Mouse (Mus musculus): ENCODE measurements around the gene 4930558K02Rik. TPM values are rescaled to one million over a fixed set of nuclear protein-coding genes. Genes with fewer than 3 reads are reported as not detected.

The 4930558K02Rik gene
- total and polyA plus RNA-seq, 2 experiments from 2014 or later: 0.19 TPM; not detected in 1

- H3K4me3 ChIP-seq (ENCODE audit: low read length): no peak overlapping the region
- DNase-seq (ENCODE audit: low spot score) (no peak), ATAC-seq (no peak)
- H3K4me2 ChIP-seq (ENCODE audit: low read depth, low read length): no peak overlapping the region
- no peaks in the 10 kb centered on the region for H3K36me3 ChIP-seq (ENCODE audit: insufficient read depth, low read length)
- no peaks in the 10 kb centered on the region for H3K4me1 ChIP-seq (ENCODE audit: insufficient read depth, low read length)
- WGBS: 86% methylated on average over 9 of the region's 9 CpGs
- TF ChIP-seq CTCF (IDR thresholded peaks at IDR 0.05; ENCODE audit: low read depth): no peak
- H3K27ac ChIP-seq: no peak overlapping the region
- no peak overlapping the region for H3K9ac ChIP-seq (replicated peaks; ENCODE audit: low read length)
- no peaks in the 10 kb centered on the region for H3K9me3 ChIP-seq (ENCODE audit: low read length)
- no peaks in the 10 kb centered on the region for H3K27me3 ChIP-seq (ENCODE audit: insufficient read depth, low read length)
Measured at GRCm38 (mm10) chr1:161980626-161981298, 1.3 kb upstream of the 4930558K02Rik start.

- no peak for TF ChIP-seq CTCF (IDR thresholded peaks at IDR 0.05; ENCODE audit: low read depth)
- H3K4me2 ChIP-seq (ENCODE audit: low read depth, low read length): no peak overlapping the region
- no peaks in the 10 kb centered on the region for H3K9me3 ChIP-seq (ENCODE audit: low read length)
- H3K36me3 ChIP-seq (ENCODE audit: insufficient read depth, low read length): no peaks in the 10 kb centered on the region
- no peak overlapping the region for H3K9ac ChIP-seq (replicated peaks; ENCODE audit: low read length)
- no peaks in the 10 kb centered on the region for H3K4me1 ChIP-seq (ENCODE audit: insufficient read depth, low read length)
- H3K27me3 ChIP-seq (ENCODE audit: insufficient read depth, low read length): no peaks in the 10 kb centered on the region
- DNase-seq (ENCODE audit: low spot score) (no peak), ATAC-seq (no peak)
- 77% methylated on average over 2 of the region's 2 CpGs for WGBS
- no peak overlapping the region for H3K4me3 ChIP-seq (ENCODE audit: low read length)
- H3K27ac ChIP-seq: no peak overlapping the region
Measured at GRCm38 (mm10) chr1:161980046-161980445, 610 bp upstream of the 4930558K02Rik start.

- 90% methylated on average over 5 of the region's 5 CpGs for WGBS
- no peaks in the 10 kb centered on the region for H3K4me1 ChIP-seq (ENCODE audit: insufficient read depth, low read length)
- ATAC-seq (no peak), DNase-seq (ENCODE audit: low spot score) (no peak)
- H3K27ac ChIP-seq: no peak overlapping the region
- no peaks in the 10 kb centered on the region for H3K9me3 ChIP-seq (ENCODE audit: low read length)
- TF ChIP-seq CTCF (IDR thresholded peaks at IDR 0.05; ENCODE audit: low read depth): no peak
- H3K9ac ChIP-seq (replicated peaks; ENCODE audit: low read length): no peak overlapping the region
- no peak overlapping the region for H3K4me3 ChIP-seq (ENCODE audit: low read length)
- no peaks in the 10 kb centered on the region for H3K36me3 ChIP-seq (ENCODE audit: insufficient read depth, low read length)
- no peak overlapping the region for H3K4me2 ChIP-seq (ENCODE audit: low read depth, low read length)
- no peaks in the 10 kb centered on the region for H3K27me3 ChIP-seq (ENCODE audit: insufficient read depth, low read length)
Measured at GRCm38 (mm10) chr1:161978173-161978700, 1.2 kb downstream of the 4930558K02Rik start.

- Histone ChIP-seq H3K4me1 (ENCODE audit: insufficient read depth, low read length) (no peaks in the 10 kb centered on the region), H3K4me2 (ENCODE audit: low read depth, low read length) (no peak overlapping the region), H3K9me3 (ENCODE audit: low read length) (no peaks in the 10 kb centered on the region), H3K27me3 (ENCODE audit: insufficient read depth, low read length) (no peaks in the 10 kb centered on the region), H3K36me3 (ENCODE audit: insufficient read depth, low read length) (no peaks in the 10 kb centered on the region), H3K27ac (no peak overlapping the region), H3K4me3 (ENCODE audit: low read length) (no peak overlapping the region), H3K9ac (replicated peaks; ENCODE audit: low read length) (no peak overlapping the region)
- no peak for TF ChIP-seq CTCF (IDR thresholded peaks at IDR 0.05; ENCODE audit: low read depth)
- no peak for ATAC-seq
- 71% methylated on average over 4 of the region's 4 CpGs for WGBS
- no peak for DNase-seq (ENCODE audit: low spot score)
Measured at GRCm38 (mm10) chr1:161977331-161977730, 2.1 kb downstream of the 4930558K02Rik start.

- peak; percentile 95 for TF ChIP-seq CTCF (IDR thresholded peaks at IDR 0.05; ENCODE audit: low read depth)
- peak overlapping the region; percentile 16; the same call in 1 of the 2 replicates for H3K4me2 ChIP-seq (ENCODE audit: low read depth, low read length)
- no peak overlapping the region for H3K4me3 ChIP-seq (ENCODE audit: low read length)
- H3K9ac ChIP-seq (replicated peaks; ENCODE audit: low read length): no peak overlapping the region
- H3K27ac ChIP-seq: 0 out of 2 replicates have a peak overlapping the region, but pooled peaks have one; percentile 32
- no peaks in the 10 kb centered on the region for H3K36me3 ChIP-seq (ENCODE audit: insufficient read depth, low read length)
- no peaks in the 10 kb centered on the region for H3K9me3 ChIP-seq (ENCODE audit: low read length)
- DNase-seq (ENCODE audit: low spot score) (peak; percentile 92), ATAC-seq (peak; percentile 75)
- no peaks in the 10 kb centered on the region for H3K27me3 ChIP-seq (ENCODE audit: insufficient read depth, low read length)
- H3K4me1 ChIP-seq (ENCODE audit: insufficient read depth, low read length): no peaks in the 10 kb centered on the region
- 44% methylated on average over 16 of the region's 16 CpGs for WGBS
Measured at GRCm38 (mm10) chr1:161976255-161977182, 2.9 kb downstream of the 4930558K02Rik start.

DNA sequence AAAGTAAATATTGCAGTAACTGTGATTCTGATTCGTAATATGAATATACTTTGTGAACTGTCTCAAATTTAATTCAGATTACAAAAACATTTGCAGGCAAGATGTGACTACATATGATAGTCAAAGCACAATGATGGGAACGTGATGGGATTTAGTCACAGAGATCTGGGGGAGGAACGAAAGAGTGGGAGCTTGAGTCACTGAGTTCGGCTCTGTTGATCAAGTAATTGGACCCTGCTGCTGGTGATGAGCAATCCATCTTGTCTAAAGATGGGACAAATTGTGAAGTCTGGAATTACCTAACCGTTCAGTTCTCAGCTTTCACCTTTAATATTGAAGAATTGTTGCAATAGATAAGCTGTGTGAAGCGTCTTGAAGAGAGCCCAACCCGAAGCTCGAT, 7.2 kb downstream of the 4930558K02Rik start:
- no peaks in the 10 kb centered on the region for H3K27me3 ChIP-seq (ENCODE audit: insufficient read depth, low read length)
- DNase-seq (ENCODE audit: low spot score): no peak

More for the DNA sequence above, 7.2 kb downstream of the 4930558K02Rik start:
- 92% methylated on average over 8 of the region's 8 CpGs for WGBS
- no peak overlapping the region for H3K4me2 ChIP-seq (ENCODE audit: low read depth, low read length)
- H3K4me1 ChIP-seq (ENCODE audit: insufficient read depth, low read length): 0 out of 2 replicates have a peak, but pooled peaks cover 2% of the 10 kb centered on the region
- H3K36me3 ChIP-seq (ENCODE audit: insufficient read depth, low read length): no peaks in the 10 kb centered on the region
- H3K9ac ChIP-seq (replicated peaks; ENCODE audit: low read length): no peak overlapping the region
- H3K4me3 ChIP-seq (ENCODE audit: low read length): no peak overlapping the region
- no peak overlapping the region for H3K27ac ChIP-seq
- H3K9me3 ChIP-seq (ENCODE audit: low read length): no peaks in the 10 kb centered on the region
- no peak for TF ChIP-seq CTCF (IDR thresholded peaks at IDR 0.05; ENCODE audit: low read depth)
- no peak for ATAC-seq
